Mouse (Mus musculus): ENCODE results near the gene Bsg. TPM values are rescaled to one million over a fixed set of nuclear protein-coding genes. Genes with fewer than 3 reads are reported as not detected.

Gene Bsg
- total and polyA plus RNA-seq, 3 experiments = 318 to 700 (median 346) TPM

DNA sequence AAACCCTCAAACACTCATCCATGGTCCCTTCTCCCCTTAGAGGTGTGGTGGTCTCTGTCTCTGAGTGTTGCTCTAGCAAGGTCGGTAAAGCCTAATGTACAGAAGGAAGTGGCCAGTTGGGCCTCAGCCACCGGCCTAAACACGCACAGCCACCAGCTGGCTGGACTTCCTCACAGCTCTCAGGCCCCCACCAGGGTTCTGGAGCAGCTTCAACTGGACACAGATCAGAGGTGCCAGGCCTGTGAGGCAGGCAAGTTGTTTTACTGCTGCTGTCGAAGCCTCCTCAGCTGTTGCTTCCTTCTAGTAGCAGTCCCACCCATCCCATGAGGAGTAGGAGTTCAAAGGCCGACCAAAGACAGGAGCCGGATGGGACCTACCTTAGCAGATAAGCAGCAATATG, 6.4 kb upstream of the Bsg start:
- Histone ChIP-seq H3K27me3 (ENCODE audit: control insufficient read depth in 1 of 2, insufficient read depth in 2 of 2, low read length in 2 of 2) (no peaks in the 10 kb centered on the region), H3K9me3 (replicated peaks; ENCODE audit: insufficient read depth, low read length) (no peaks in the 10 kb centered on the region), H3K4me1 (ENCODE audit: control insufficient read depth in 1 of 2, insufficient read depth in 2 of 2, low read length in 2 of 2) (no peaks in the 10 kb centered on the region), H3K4me3 (ENCODE audit: control insufficient read depth in 1 of 2, insufficient read depth in 1 of 2, low read depth in 2 of 2, low read length in 2 of 2) (no peak overlapping the region), H3K9ac (ENCODE audit: control insufficient read depth, low read depth, low read length, poor library complexity, severe bottlenecking) (no peak overlapping the region), H3K79me2 (ENCODE audit: control insufficient read depth, insufficient read depth, low read length, poor library complexity) (no peaks in the 10 kb centered on the region), H3K36me3 (ENCODE audit: control insufficient read depth in 1 of 2, insufficient read depth in 2 of 2, low read length in 2 of 2) (no peaks in the 10 kb centered on the region), H3K27ac (ENCODE audit: control insufficient read depth, low read depth, low read length) (no peak overlapping the region)
- no peak for DNase-seq (ENCODE audit: low read depth, low spot score)
- TF ChIP-seq ZMIZ1 (IDR thresholded peaks at IDR 0.05; ENCODE audit: low read depth, low read length) (no peak), ZKSCAN1 (IDR thresholded peaks at IDR 0.05; ENCODE audit: low read depth, low read length) (no peak), CTCF (IDR thresholded peaks at IDR 0.05 in 2 of 3, conservative IDR thresholded peaks at IDR 0.05 in 1 of 3; ENCODE audit: control insufficient read depth in 1 of 3, insufficient read depth in 1 of 3, low read depth in 2 of 3, low read length in 3 of 3, poor library complexity in 1 of 3, severe bottlenecking in 1 of 3) (no peak), MYC (IDR thresholded peaks at IDR 0.05; ENCODE audit: low read depth, low read length) (no peak), TBP (IDR thresholded peaks at IDR 0.05; ENCODE audit: low read depth, low read length) (no peak), POLR2AphosphoS5 (IDR thresholded peaks at IDR 0.05; ENCODE audit: borderline replicate concordance, low read depth, low read length) (no peak), TCF12 (IDR thresholded peaks at IDR 0.05; ENCODE audit: low read depth, low read length) (no peak), KAT2A (conservative IDR thresholded peaks at IDR 0.05; ENCODE audit: low read depth, low read length) (no peak)

DNA sequence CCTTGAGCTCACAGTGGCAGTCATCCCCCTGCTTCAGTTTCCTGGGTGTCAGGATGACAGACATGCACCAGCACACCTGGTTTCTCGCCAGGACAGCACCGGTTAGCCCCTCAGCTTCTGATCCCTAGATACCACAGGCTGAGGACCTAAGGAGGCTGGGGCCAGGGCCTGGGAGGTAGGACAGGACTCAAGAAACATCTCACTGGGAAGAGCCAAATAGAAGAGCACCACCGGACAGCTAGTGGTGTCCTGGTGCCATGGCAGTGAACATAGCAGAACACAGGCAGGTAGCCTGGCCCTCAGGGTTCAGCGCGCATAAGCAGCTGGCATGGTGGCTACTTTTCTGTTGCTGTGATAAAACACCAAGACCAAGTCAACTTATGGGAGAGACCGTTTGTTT, 5.8 kb upstream of the Bsg start:
- no peak overlapping the region for H3K9ac ChIP-seq (ENCODE audit: control insufficient read depth, low read depth, low read length, poor library complexity, severe bottlenecking)
- no peak overlapping the region for H3K4me3 ChIP-seq (ENCODE audit: control insufficient read depth in 1 of 2, insufficient read depth in 1 of 2, low read depth in 2 of 2, low read length in 2 of 2)
- TF ChIP-seq RCOR1 (IDR thresholded peaks at IDR 0.05; ENCODE audit: low read depth, low read length) (no peak), KAT2A (conservative IDR thresholded peaks at IDR 0.05; ENCODE audit: low read depth, low read length) (no peak), HCFC1 (IDR thresholded peaks at IDR 0.05; ENCODE audit: low read depth, low read length) (no peak), E2F4 (IDR thresholded peaks at IDR 0.05; ENCODE audit: borderline replicate concordance, low read depth, low read length) (no peak), MYB (IDR thresholded peaks at IDR 0.05; ENCODE audit: low read depth, low read length) (no peak), USF2 (IDR thresholded peaks at IDR 0.05; ENCODE audit: borderline replicate concordance in 1 of 2, insufficient read depth in 1 of 2, low read depth in 1 of 2, low read length in 2 of 2) (no peak), RAD21 (IDR thresholded peaks at IDR 0.05; ENCODE audit: low read depth, low read length) (no peak), CHD2 (IDR thresholded peaks at IDR 0.05; ENCODE audit: low read length) (no peak), GABPA (IDR thresholded peaks at IDR 0.05; ENCODE audit: low read depth, low read length) (no peak), ETS1 (IDR thresholded peaks at IDR 0.05; ENCODE audit: low read depth, low read length) (no peak), MAFK (IDR thresholded peaks at IDR 0.05; ENCODE audit: borderline replicate concordance, low read depth, low read length) (no peak), ZMIZ1 (IDR thresholded peaks at IDR 0.05; ENCODE audit: low read depth, low read length) (no peak), POLR2AphosphoS5 (IDR thresholded peaks at IDR 0.05; ENCODE audit: borderline replicate concordance, low read depth, low read length) (no peak), EP300 (IDR thresholded peaks at IDR 0.05; ENCODE audit: low read depth in 1 of 2, low read length in 2 of 2) (no peak), SIN3A (IDR thresholded peaks at IDR 0.05; ENCODE audit: low read length) (no peak)
- no peaks in the 10 kb centered on the region for H3K27me3 ChIP-seq (ENCODE audit: control insufficient read depth in 1 of 2, insufficient read depth in 2 of 2, low read length in 2 of 2)
- no peaks in the 10 kb centered on the region for H3K36me3 ChIP-seq (ENCODE audit: control insufficient read depth in 1 of 2, insufficient read depth in 2 of 2, low read length in 2 of 2)
- no peaks in the 10 kb centered on the region for H3K4me1 ChIP-seq (ENCODE audit: control insufficient read depth in 1 of 2, insufficient read depth in 2 of 2, low read length in 2 of 2)
- no peaks in the 10 kb centered on the region; the same call in 1 of the 2 replicates for H3K79me2 ChIP-seq (ENCODE audit: control insufficient read depth, insufficient read depth, low read length, poor library complexity)
- no peaks in the 10 kb centered on the region for H3K9me3 ChIP-seq (replicated peaks; ENCODE audit: insufficient read depth, low read length)
- H3K27ac ChIP-seq (ENCODE audit: control insufficient read depth, low read depth, low read length) = no peak overlapping the region
- DNase-seq (ENCODE audit: low read depth, low spot score) = no peak
